Mouse (Mus musculus) macrophage (primary cell): Measurements from ENCODE around the gene Ankrd9. TPM values are rescaled to one million over a fixed set of nuclear protein-coding genes. Genes with fewer than 3 reads are reported as not detected.
A peak's percentile ranks its signal among the peaks of the same experiment; 100 is the strongest.

Source experiments
- H3K27ac ChIP-seq: fragments of 350-480 bp; formaldehyde crosslinking; 2 replicates; pipeline ENCODE4 v1.9.0; 2021
- H3K36me3 ChIP-seq: fragments of 350-480 bp; formaldehyde crosslinking; 2 replicates; pipeline ENCODE4 v1.9.0; 2021; ENCODE audit errors: inconsistent target
- H3K4me3 ChIP-seq: fragments of 350-480 bp; formaldehyde crosslinking; 2 replicates; pipeline ENCODE4 v1.9.0; 2021; ENCODE audit errors: inconsistent target
- H3K79me2 ChIP-seq: fragments of 350-480 bp; formaldehyde crosslinking; 2 replicates; pipeline ENCODE4 v1.9.0; 2021; ENCODE audit errors: inconsistent target
- WGBS: methylation state at CpG from one replicate; pipeline ENCODE4 v1.1.7; 2026; ENCODE audit warnings: inconsistent platforms; ENCODE audit not compliant: missing documents; 5-methylcytosine and 5-hydroxymethylcytosine counted together
- polyA plus RNA-seq: library from polyadenylated mRNA; stranded (reverse); fragments of 250-400 nt; gene quantifications from 3 replicates; pipeline ENCODE4 v1.2.4, GENCODE M21; 2018; ENCODE audit warnings: inconsistent platforms

Gene Ankrd9
- polyA plus RNA-seq, 1 experiment from 2014 or later = 0.77 TPM

DNA sequence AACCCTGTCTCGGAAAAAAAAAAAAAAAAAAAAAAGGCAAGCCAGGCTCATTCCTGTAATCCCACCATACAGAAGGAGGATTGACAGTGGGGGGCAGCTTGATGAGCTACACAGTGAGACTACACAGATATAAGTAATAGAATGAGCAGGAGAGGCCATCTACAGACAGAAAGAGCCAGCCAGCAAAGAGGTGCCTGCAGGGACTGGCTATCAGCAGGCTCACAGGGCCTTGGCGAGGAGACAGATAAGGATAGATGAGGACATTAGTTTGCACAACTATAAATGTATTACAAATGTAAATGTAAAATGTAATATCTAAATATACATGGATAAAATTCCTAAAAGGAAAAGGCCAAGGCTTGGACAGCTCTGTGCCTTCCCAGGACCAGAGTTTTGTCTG lies 21.0 kb upstream of the Ankrd9 start:
- no peaks in the 10 kb centered on the region for H3K36me3 ChIP-seq
- WGBS = 100% methylated on average over 1 of the region's 2 CpGs
- H3K27ac ChIP-seq = no peak overlapping the region
- no peaks in the 10 kb centered on the region for H3K79me2 ChIP-seq
- H3K4me3 ChIP-seq = no peak overlapping the region

DNA sequence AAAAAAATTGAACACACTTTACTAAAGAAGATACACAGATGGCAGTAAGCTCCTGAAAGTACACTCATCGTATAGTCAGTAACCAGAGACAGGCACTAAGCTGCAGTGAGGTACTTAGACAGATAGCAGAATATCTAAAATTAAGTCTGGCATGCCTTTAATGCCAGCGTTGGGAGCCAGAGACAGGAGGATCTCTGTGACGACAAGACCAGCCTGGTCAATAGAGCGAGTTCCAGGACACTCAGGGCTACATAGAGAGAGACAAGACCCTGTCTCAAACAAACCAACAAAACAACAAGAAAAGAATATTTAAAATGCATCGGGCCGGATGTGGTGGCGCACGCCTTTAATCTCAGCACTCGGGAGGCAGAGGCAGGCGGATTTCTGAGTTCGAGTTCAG lies 19.3 kb upstream of the Ankrd9 start:
- no peak overlapping the region for H3K4me3 ChIP-seq
- 93% methylated on average over 11 of the region's 11 CpGs for WGBS
- H3K79me2 ChIP-seq = no peaks in the 10 kb centered on the region
- H3K27ac ChIP-seq = no peak overlapping the region
- no peaks in the 10 kb centered on the region for H3K36me3 ChIP-seq

DNA sequence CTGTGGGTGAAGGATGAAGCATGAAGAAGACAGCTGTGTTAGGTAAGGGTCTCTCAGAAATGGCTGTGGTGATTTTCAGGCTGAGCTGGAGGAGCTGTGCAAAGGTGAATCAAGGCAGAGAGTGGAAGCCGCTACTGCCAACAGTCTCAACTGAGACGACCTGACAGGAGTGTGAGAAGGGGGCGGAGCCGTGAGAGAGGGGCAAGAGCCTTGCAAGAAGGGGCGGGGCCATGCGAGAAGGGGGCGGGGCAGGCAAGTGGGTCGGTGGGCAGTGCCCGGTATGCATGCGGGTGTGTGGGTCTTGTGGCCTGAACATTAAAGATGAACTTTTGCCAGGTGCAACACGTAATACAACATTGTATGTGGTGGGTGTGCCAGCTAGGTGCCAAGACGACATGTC lies 15.8 kb upstream of the Ankrd9 start:
- Histone ChIP-seq H3K4me3 (no peak overlapping the region), H3K36me3 (no peaks in the 10 kb centered on the region), H3K27ac (no peak overlapping the region), H3K79me2 (no peaks in the 10 kb centered on the region)
- WGBS = 75% methylated on average over 11 of the region's 12 CpGs

DNA sequence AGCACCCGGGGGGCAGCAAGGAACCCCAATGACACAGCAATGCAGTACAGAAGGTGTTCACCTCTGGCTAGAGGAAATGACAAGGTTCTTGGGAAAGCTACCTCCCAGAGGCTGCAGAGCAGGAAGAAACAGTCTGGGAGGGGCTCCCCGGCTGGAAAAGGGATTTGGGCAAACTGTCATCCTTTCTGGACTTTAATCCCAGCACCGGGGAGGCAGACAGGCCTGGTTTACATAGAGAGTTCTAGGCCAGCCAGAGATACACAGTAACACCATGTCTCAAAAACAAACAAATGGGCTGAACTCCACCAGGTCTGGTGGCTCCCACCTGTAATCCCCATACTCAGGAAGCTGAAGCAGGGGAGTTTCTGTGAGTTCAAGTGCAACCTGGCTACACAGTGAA lies 14.4 kb upstream of the Ankrd9 start:
- 77% methylated on average over 3 of the region's 3 CpGs for WGBS
- Histone ChIP-seq H3K36me3 (no peaks in the 10 kb centered on the region), H3K27ac (no peak overlapping the region), H3K4me3 (no peak overlapping the region), H3K79me2 (no peaks in the 10 kb centered on the region)

DNA sequence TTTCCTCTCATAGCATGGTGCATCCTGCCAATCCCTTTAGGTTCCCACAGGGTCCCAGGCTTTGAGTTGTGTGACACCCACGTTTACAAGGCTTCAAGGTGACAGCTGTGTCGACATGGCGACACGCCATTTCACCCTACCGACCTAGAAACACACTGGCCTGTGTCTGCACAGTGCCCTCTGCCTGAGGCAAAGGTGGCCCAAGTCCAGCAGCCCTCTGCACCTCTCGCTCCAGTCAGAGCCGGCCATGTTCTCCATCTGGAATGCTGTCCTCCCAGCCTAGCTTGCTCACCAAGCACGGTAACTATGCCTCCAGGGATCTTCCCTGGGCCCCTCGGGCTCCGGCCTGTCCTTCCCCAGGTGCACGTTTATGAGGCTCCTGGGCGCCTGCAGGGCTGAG lies 13.9 kb upstream of the Ankrd9 start:
- Histone ChIP-seq H3K27ac (peak overlapping the region; percentile 65), H3K79me2 (no peaks in the 10 kb centered on the region), H3K36me3 (no peaks in the 10 kb centered on the region), H3K4me3 (no peak overlapping the region)
- WGBS = 82% methylated on average over 12 of the region's 12 CpGs

DNA sequence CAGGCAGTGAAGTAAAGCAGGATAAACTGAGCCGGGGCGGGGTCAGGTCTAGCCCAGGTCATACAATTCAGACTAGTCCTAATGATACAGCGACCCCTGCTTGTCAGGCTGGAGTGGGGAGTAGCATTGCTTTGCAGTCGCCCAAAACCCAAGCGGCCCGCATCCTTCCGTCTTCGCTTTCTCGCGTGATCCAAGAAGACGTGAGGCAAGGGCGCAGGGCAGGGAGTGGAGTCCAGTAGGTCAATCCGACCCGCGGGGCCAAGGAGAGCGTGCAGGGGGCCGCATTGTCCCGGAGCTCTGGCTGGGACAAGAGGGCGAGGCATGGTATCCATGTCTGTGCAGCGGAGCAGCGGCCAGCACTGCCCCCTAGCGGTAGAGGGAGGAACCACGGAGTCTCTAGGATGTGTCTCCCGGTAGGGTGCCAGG lies 13.3 kb upstream of the Ankrd9 start:
- Histone ChIP-seq H3K36me3 (no peaks in the 10 kb centered on the region), H3K79me2 (no peaks in the 10 kb centered on the region), H3K27ac (peak overlapping the region; percentile 65), H3K4me3 (peak overlapping the region; percentile 40)
- WGBS = 0% methylated on average over 21 of the region's 24 CpGs

DNA sequence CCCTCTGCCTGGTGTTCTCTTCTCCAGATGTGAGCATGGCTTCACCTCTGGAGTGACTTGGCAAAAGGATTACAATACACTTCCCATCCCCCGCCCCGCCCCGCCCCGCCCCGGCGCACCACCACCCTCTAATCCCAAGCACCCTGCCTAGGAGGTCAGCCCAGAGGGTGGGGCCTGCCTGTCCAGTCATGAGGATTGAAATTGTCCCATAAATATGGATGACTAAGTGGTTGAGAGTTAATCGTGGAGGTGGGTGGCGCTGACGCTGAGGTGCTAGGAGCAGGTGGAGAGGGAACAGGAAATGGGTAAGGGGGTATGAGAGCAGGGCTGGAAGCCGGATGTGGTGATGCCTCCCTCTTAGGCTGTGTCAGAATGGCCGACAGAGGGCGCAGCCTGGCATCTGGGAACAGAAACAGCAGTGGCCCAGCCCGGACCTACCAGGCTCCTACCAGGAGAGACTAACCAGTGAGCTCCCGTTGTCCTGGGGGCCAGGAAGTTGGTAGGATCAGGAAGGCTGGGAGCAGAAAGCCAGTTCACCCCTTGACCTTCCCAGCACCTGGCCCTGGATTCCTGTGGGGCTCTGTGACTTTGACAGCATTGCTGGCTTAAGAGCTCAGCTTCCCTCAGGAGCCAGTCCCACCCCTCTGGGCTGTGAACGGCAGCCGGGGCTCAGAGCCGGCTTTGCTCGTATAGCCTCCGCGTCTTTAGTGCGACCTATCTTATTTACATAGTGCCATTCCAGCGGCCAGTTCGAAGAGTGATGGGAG lies 12.7 kb upstream of the Ankrd9 start:
- H3K79me2 ChIP-seq = no peaks in the 10 kb centered on the region
- no peaks in the 10 kb centered on the region for H3K36me3 ChIP-seq
- H3K27ac ChIP-seq = peak overlapping the region; percentile 65
- peak overlapping the region; percentile 40 for H3K4me3 ChIP-seq
- WGBS = 7% methylated on average over 23 of the region's 23 CpGs

DNA sequence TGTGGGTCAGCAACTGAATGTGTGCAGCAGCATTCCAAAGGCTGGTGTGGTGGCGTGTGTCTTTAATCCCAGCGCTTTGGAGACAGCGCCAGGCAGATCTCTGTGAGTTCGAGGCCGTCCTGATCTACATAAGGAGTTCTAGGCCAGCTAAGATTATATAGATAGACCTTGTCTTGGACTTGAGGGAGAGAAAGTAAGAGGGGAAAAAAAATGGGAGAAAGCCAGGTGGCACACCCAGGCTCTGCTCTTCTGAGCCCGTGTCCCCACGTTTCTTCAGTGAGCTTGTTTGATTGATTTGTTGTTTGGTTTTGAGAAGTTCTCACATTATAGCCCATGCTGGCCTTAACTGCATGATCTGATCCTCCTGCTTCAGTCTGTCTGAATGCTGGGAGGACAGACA lies 11.7 kb upstream of the Ankrd9 start:
- Histone ChIP-seq H3K27ac (no peak overlapping the region), H3K79me2 (no peaks in the 10 kb centered on the region), H3K36me3 (no peaks in the 10 kb centered on the region), H3K4me3 (no peak overlapping the region)
- WGBS = 93% methylated on average over 7 of the region's 7 CpGs

DNA sequence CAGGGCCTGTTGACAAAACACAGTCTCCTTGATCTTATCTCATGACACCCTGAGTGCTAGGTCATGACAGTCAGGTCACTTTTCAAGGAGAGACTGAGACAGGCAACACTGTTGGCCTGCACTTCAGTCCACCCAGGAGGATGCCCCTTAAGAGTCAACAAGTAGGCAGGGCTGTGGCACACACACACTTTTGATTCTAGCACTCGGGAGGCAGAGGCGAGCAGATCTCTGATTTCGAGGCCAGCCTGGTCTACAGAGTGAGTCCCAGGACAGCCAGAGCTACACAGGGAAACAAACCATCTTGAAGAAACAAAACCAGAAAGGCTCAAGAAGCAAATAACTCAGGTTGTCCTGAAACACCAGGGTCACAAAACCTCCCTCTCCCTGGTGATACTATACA lies 10.6 kb upstream of the Ankrd9 start:
- Histone ChIP-seq H3K27ac (no peak overlapping the region), H3K79me2 (no peaks in the 10 kb centered on the region)
- WGBS = 94% methylated on average over 3 of the region's 3 CpGs

DNA sequence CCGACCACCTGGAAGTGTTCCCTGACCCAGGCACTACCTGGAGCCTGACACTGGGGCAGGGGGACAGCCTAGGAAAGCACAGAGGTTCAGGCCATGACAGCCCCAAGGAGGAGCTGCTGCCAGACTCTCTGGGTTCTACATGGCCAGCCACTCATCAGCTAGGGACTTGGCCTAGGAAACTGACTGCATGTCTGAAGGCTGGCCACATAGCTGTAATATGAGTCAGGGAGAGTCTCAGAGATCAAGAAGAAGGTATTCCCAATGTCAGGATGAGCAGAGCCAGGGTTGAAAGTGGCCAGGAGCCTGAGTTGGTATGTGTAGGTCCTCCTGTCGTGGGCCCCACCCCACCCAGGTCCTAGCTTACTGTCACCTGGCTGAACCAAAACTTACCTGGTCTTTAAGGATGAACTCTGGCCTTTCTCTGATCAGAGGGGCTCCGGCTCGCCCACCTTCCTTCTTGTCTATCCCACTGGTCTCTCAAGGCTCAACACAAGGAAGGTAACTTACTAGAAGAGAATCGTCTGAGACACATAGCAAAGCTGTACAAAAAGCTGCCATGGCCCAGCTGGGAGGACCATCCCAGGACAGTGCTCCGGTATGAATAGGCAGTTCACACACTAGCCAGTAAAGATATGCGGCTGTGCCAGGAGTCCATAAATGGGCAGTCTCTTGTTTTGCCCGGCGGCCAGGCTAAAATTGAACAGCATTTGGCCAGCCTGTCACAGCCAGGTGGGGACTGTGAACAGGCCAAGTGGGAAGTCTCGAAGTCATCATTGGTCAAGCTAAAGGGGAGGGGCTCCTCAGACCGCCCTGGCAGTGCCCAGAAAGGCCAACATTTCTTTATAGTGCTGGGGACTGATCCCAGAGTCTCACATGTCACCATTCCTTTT lies 7.9 kb upstream of the Ankrd9 start:
- H3K4me3 ChIP-seq = no peak overlapping the region
- 91% methylated on average over 10 of the region's 11 CpGs for WGBS
- no peak overlapping the region for H3K27ac ChIP-seq
- H3K36me3 ChIP-seq = no peaks in the 10 kb centered on the region
- no peaks in the 10 kb centered on the region for H3K79me2 ChIP-seq

More for the DNA sequence above, 10.6 kb upstream of the Ankrd9 start:
- Histone ChIP-seq H3K4me3 (no peak overlapping the region), H3K36me3 (no peaks in the 10 kb centered on the region)

DNA sequence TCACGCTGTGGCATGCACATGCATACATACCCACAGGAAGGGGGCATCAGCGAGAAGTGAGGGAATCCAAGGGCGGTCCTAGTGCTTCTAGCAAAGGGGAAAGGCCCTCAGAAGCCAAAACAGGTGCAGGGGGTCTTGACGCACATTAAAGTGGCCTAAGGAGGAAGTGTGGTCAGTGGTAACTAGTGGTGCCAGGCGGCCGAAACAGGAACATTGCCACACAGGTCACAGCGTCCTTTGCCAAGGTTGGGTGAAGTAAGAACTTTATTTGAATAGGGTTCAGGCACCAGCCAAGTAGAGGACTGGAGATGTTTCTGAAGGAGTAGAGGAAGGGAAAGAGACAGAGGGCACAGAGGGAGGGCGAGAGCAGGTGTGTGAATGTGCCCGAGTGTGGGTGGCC lies 6.3 kb upstream of the Ankrd9 start:
- H3K36me3 ChIP-seq = no peaks in the 10 kb centered on the region
- 45% methylated on average over 9 of the region's 9 CpGs for WGBS
- no peak overlapping the region for H3K27ac ChIP-seq
- no peak overlapping the region for H3K4me3 ChIP-seq
- H3K79me2 ChIP-seq = no peaks in the 10 kb centered on the region

DNA sequence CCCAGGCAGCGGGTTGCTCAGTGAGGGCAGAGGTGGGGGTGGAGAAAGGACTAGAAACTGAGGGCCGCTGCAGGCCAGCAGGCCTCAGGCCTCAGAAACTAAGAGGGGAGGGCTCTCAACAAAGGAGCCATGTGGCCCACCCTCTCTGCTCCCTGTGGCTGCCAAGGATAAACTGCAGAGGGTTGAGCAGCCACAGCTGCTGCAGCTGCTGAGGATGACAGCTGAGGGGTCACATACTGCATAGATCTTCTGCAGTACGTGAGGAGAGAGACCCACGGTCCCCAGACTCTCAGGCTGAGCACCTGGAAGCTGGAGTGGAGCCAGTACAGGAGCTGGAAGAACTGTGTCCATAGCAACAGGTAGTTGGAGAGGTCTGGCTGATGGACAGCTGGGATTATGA lies 5.8 kb upstream of the Ankrd9 start:
- Histone ChIP-seq H3K4me3 (no peak overlapping the region), H3K27ac (no peak overlapping the region), H3K36me3 (no peaks in the 10 kb centered on the region), H3K79me2 (no peaks in the 10 kb centered on the region)
- 84% methylated on average over 4 of the region's 4 CpGs for WGBS

DNA sequence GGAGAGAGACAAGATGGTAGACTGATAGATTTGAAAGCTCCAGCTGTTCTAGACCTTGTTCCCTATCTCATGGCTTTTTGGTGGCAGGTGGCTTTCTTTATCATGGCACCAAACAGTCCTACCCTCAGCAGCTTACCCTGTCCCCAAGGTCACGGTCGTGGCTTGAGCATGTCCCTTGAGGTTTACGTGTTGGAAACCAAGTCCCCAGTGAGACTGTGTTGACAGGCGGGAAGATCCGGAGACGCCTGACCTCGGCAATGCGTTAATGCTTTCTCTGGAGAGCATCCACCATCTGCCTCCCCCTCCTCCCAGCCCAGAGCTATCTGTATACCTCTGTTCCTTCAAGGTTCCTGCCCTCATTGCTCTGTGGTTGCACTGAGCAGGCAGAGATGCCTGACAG lies 4.9 kb upstream of the Ankrd9 start:
- Histone ChIP-seq H3K4me3 (no peak overlapping the region), H3K27ac (no peak overlapping the region), H3K79me2 (no peaks in the 10 kb centered on the region), H3K36me3 (no peaks in the 10 kb centered on the region)
- WGBS = 96% methylated on average over 8 of the region's 8 CpGs

DNA sequence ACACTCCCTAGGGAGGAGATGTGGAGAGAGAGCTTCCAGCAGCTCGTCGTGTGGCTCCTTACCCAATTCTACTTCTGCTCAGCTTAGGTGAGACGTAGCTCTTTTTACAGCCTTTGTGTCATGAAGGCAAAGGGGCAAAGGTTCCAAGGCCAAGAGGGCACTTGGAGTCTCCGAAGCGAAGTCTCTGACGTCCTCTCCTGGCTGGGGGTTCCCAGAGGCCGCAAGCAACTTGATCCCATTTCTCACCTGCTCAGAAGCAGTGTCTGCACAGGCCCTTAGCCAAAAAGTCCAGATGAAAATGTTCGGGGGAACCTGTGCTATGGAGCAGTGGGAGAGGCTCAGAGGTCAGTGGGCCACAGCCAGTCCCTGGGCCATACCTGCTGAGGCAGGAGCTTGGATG lies 4.2 kb upstream of the Ankrd9 start:
- 96% methylated on average over 8 of the region's 8 CpGs for WGBS
- H3K36me3 ChIP-seq = no peaks in the 10 kb centered on the region
- H3K79me2 ChIP-seq = no peaks in the 10 kb centered on the region
- H3K4me3 ChIP-seq = no peak overlapping the region
- H3K27ac ChIP-seq = no peak overlapping the region

DNA sequence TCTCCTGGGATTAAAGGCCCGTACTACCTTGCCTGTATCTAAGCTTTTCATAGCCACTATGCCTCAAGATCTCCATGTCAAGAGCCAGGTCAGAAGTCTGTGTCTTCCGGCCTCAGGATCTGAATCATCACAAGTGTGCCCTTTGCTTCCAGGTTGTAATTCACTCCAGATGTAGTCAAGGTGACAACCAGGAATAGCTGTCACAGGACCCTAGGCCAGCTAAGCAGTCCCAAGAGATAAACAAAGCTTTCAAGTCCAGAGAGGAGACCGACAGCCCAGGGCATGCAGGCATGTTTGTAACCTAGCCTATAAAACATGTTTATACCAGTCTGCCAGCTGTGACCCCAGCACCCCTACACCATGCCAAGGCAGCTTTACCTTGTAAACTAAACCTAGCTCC lies 2.9 kb upstream of the Ankrd9 start:
- Histone ChIP-seq H3K36me3 (no peaks in the 10 kb centered on the region), H3K4me3 (no peak overlapping the region), H3K27ac (no peak overlapping the region), H3K79me2 (no peaks in the 10 kb centered on the region)
- 97% methylated on average over 3 of the region's 3 CpGs for WGBS
